Mouse (Mus musculus) neural tube, embryonic 14.5 days (tissue): ENCODE measurements around the gene Ush2a. TPM values are rescaled to one million over a fixed set of nuclear protein-coding genes. Genes with fewer than 3 reads are reported as not detected.

Experiments used
- ATAC-seq: fragments of 200-750 bp; cut with Nextera tagmentation; 2 replicates; pipeline ENCODE4 v1.8.0; 2017; ENCODE audit warnings: low read depth, mild to moderate bottlenecking, moderate TSS enrichment, moderate library complexity
- H3K27ac ChIP-seq: fragments of 300-500 bp; sonication (generic); 2 replicates; pipeline ENCODE4 v1.5.1; 2014; ENCODE audit warnings: low read depth, mild to moderate bottlenecking, control low read depth, low read length, moderate library complexity, mixed read lengths
- H3K27me3 ChIP-seq: fragments of 300-500 bp; sonication (generic); 2 replicates; pipeline ENCODE4 v1.6.1; 2014; ENCODE audit warnings: low read length; ENCODE audit not compliant: control insufficient read depth, insufficient read depth
- H3K36me3 ChIP-seq: fragments of 300-500 bp; sonication (generic); 2 replicates; pipeline ENCODE4 v1.6.1; 2014; ENCODE audit warnings: low read length, mixed read lengths; ENCODE audit not compliant: control insufficient read depth, insufficient read depth
- H3K4me1 ChIP-seq: fragments of 300-500 bp; sonication (generic); 2 replicates; pipeline ENCODE4 v1.6.1; 2014; ENCODE audit warnings: low read length; ENCODE audit not compliant: control insufficient read depth, insufficient read depth
- H3K4me2 ChIP-seq: fragments of 300-500 bp; sonication (generic); 2 replicates; pipeline ENCODE4 v1.6.1; 2014; ENCODE audit warnings: mild to moderate bottlenecking, low read depth, low read length, control low read depth
- H3K4me3 ChIP-seq: fragments of 300-500 bp; sonication (generic); 2 replicates; pipeline ENCODE4 v1.5.1; 2014; ENCODE audit warnings: low read depth, low read length, control low read depth, mixed read lengths
- H3K9ac ChIP-seq: fragments of 300-500 bp; sonication (generic); replicated peaks from 2 replicates; pipeline ENCODE4 v1.6.1; 2014; ENCODE audit warnings: low read depth, mild to moderate bottlenecking, control low read depth, low read length, mixed read lengths
- H3K9me3 ChIP-seq: fragments of 300-500 bp; sonication (generic); 2 replicates; pipeline ENCODE4 v1.6.1; 2016; ENCODE audit warnings: low read length; ENCODE audit not compliant: control insufficient read depth
- WGBS: fragments of 180-500 bp; shearing (Covaris S2); extraction: QIAGEN DNeasy Blood & Tissue Kit; methylation state at CpG from one replicate; pipeline ENCODE4 v1.1.7; 2014; 5-methylcytosine and 5-hydroxymethylcytosine counted together
- polyA plus RNA-seq: library from polyadenylated mRNA; unstranded; fragments of >200 nt; fragmentation: Nextera tagmentation; extraction: Ambion mirVana; gene quantifications from 2 replicates; pipeline ENCODE4 v1.2.1, GENCODE M21; 2014

Ush2a gene
- polyA plus RNA-seq, 1 experiment from 2014 or later = 0.27 TPM

DNA sequence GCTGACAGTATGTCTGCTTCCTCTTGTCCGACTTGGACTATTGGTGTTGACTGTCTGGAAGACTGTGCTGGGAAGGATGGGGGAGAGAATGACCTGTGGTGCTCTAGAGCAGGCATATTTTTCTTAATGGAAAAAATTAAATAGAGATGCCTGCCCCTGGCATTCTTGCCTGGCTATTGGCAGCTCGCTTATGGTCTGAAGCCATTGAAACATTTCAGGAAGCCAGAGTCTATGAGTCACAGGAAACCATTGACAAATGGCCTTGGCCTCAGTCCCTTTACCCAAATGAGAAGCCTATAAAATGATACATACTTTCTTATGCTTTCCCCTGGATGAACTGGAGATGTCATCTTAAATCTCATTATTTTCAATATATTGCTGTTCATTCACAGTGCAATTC is 92.9 kb downstream of the Ush2a start:
- H3K4me1 ChIP-seq = no peaks in the 10 kb centered on the region
- no peak overlapping the region for H3K9ac ChIP-seq
- H3K27ac ChIP-seq = no peak overlapping the region
- H3K4me2 ChIP-seq = no peak overlapping the region
- ATAC-seq = no peak
- 84% methylated on average over 2 of the region's 2 CpGs for WGBS
- H3K27me3 ChIP-seq = no peaks in the 10 kb centered on the region
- no peaks in the 10 kb centered on the region for H3K9me3 ChIP-seq
- no peak overlapping the region for H3K4me3 ChIP-seq
- H3K36me3 ChIP-seq = no peaks in the 10 kb centered on the region

- no peaks in the 10 kb centered on the region for H3K36me3 ChIP-seq
- H3K4me1 ChIP-seq = no peaks in the 10 kb centered on the region
- no peak overlapping the region for H3K9ac ChIP-seq
- no peak for ATAC-seq
- H3K4me2 ChIP-seq = no peak overlapping the region
- H3K4me3 ChIP-seq = no peak overlapping the region
- no peaks in the 10 kb centered on the region for H3K9me3 ChIP-seq
- H3K27me3 ChIP-seq = no peaks in the 10 kb centered on the region
- H3K27ac ChIP-seq = no peak overlapping the region
- 93% methylated on average over 3 of the region's 3 CpGs for WGBS
Measured at GRCm38 (mm10) chr1:188363548-188363947, 101.7 kb downstream of the Ush2a start.

- no peaks in the 10 kb centered on the region for H3K4me1 ChIP-seq
- no peak overlapping the region for H3K4me3 ChIP-seq
- no peaks in the 10 kb centered on the region for H3K36me3 ChIP-seq
- H3K4me2 ChIP-seq = no peak overlapping the region
- no peaks in the 10 kb centered on the region for H3K27me3 ChIP-seq
- no peak overlapping the region for H3K9ac ChIP-seq
- ATAC-seq = no peak
- no peaks in the 10 kb centered on the region for H3K9me3 ChIP-seq
- 73% methylated on average over 1 of the region's 1 CpGs for WGBS
- H3K27ac ChIP-seq = no peak overlapping the region
Measured at GRCm38 (mm10) chr1:188385180-188385579, 123.4 kb downstream of the Ush2a start.

DNA sequence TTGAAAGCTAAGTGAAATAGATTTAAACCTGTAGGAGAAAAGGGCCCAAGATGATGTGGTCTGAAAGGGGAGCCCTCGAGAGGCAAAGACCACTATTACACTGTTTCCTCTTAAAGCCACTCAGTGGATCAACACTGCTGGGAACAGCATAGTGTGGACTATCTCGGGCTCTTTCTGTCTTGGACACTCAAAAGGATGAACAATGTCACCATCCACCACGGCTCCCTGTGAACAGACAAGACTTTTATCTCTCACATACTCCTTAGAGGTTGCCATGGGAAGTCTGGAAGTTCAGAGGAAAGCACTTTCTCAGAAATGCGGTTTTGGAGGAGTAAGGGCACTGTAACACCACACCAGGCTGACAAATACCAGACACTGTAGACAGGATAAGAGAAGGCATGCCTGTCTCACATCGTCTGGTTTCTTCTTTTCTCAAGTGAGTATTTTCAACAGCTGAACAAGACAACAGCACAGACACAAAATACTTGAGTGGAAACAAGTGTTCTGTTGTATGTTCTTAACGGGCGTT is 124.0 kb downstream of the Ush2a start:
- H3K9ac ChIP-seq = no peak overlapping the region
- no peaks in the 10 kb centered on the region for H3K27me3 ChIP-seq
- H3K9me3 ChIP-seq = no peaks in the 10 kb centered on the region
- no peak for ATAC-seq
- H3K27ac ChIP-seq = no peak overlapping the region
- no peaks in the 10 kb centered on the region for H3K36me3 ChIP-seq
- WGBS = 71% methylated on average over 7 of the region's 7 CpGs
- no peak overlapping the region for H3K4me3 ChIP-seq
- no peaks in the 10 kb centered on the region for H3K4me1 ChIP-seq
- H3K4me2 ChIP-seq = no peak overlapping the region

DNA sequence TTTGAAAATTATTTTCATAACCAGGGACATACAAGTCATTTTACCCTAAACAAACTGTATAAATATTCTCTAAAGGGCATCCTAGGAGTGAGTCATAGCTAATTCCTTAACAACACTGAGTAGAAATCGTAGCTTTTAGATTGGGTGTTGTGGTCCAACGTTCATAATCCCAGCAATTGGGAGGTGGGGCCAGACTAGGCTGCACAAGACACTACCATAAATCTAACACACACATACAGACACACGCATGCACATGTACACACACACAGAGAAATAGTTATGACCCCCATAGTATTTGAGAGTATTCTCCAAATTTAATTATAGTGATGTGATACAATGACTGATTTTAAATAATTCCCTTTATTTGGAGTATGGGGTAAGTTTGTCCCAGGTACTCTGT is 125.5 kb downstream of the Ush2a start:
- Histone ChIP-seq H3K36me3 (no peaks in the 10 kb centered on the region), H3K9ac (no peak overlapping the region), H3K4me3 (no peak overlapping the region), H3K27ac (no peak overlapping the region), H3K27me3 (no peaks in the 10 kb centered on the region), H3K4me2 (no peak overlapping the region), H3K4me1 (no peaks in the 10 kb centered on the region), H3K9me3 (no peaks in the 10 kb centered on the region)
- ATAC-seq = no peak
- 90% methylated on average over 3 of the region's 3 CpGs for WGBS

DNA sequence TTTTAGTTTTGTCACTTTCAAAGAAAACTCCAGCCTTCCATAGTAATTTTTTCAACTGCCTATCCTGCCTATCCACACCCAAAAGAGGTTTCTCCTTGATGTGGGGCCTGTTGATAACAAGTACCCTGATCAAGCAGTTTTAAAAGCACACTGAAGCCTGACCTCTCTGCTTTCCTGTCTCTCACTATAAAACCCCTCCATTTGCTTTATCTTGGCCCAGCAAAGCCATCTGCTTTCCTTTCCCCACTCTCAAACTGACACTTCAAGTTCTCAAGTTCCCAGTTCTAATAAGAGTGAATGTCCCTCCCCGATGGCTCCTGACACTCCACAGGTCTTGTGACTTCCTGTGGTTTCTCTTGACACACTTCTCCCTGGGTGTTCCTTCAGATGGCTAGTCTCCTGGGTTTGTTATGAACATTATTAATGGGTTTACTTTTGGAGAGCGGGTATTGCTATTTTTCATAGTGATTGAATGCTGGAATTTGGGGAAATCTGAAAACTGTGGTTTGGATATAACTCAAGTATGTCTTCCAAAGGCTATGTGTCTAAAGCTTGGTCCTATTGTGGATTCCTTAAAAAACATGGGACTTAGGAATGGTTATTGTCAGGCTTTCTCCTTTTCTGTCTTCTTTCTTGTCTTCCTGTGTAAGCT is 126.1 kb downstream of the Ush2a start:
- Histone ChIP-seq H3K9ac (no peak overlapping the region), H3K27ac (no peak overlapping the region), H3K4me1 (no peaks in the 10 kb centered on the region), H3K36me3 (no peaks in the 10 kb centered on the region), H3K27me3 (no peaks in the 10 kb centered on the region), H3K4me3 (no peak overlapping the region), H3K4me2 (no peak overlapping the region), H3K9me3 (no peaks in the 10 kb centered on the region)
- no peak for ATAC-seq
- 73% methylated on average over 2 of the region's 2 CpGs for WGBS

DNA sequence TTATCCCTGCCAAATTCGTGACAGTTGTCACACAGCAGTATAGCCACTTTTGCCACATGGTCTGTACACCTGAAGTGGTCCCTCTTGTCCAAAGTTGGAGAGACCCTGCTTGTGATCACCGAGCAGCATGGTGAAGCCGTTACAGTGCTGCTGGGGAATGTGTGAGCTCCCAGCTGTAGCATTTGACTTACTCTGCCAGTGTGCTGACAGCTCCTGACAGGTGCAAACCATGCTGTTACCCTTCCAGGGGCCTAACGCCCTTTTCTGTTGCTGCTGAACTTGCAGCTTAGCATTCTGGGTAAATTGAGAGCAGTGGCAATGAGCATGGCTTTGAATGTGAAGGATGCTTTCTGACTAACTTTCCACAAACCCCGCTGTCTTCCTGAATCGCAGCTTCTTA is 128.3 kb downstream of the Ush2a start:
- Histone ChIP-seq H3K9me3 (no peaks in the 10 kb centered on the region), H3K27me3 (no peaks in the 10 kb centered on the region), H3K4me3 (no peak overlapping the region), H3K27ac (no peak overlapping the region), H3K4me2 (no peak overlapping the region), H3K36me3 (no peaks in the 10 kb centered on the region), H3K4me1 (no peaks in the 10 kb centered on the region), H3K9ac (no peak overlapping the region)
- 77% methylated on average over 6 of the region's 6 CpGs for WGBS
- ATAC-seq = no peak

DNA sequence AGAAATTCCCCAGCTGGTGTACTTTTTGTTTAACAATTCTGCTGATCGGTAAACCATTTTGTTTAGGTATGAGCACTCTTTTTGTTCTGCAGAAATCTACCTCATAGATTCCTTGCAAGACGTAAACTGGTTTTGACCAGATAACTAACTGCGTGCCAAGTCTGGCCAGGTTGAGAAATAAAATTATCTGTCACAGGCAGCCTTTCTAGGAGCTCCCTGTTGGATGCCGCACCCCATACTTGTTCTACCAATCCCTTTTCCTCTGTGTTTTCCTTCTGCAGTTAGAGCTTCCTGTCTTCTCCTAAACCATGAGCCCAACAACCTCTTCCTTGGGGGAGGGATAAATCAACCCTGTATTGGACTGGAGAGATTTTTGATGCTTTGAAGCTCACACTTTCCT is 145.4 kb downstream of the Ush2a start:
- H3K9ac ChIP-seq = no peak overlapping the region
- no peak overlapping the region for H3K27ac ChIP-seq
- H3K4me1 ChIP-seq = no peaks in the 10 kb centered on the region
- H3K27me3 ChIP-seq = no peaks in the 10 kb centered on the region
- no peak overlapping the region for H3K4me2 ChIP-seq
- no peak overlapping the region for H3K4me3 ChIP-seq
- WGBS = 89% methylated on average over 4 of the region's 4 CpGs
- H3K9me3 ChIP-seq = no peaks in the 10 kb centered on the region
- ATAC-seq = no peak
- no peaks in the 10 kb centered on the region for H3K36me3 ChIP-seq

- Histone ChIP-seq H3K27me3 (no peaks in the 10 kb centered on the region), H3K36me3 (no peaks in the 10 kb centered on the region), H3K4me1 (no peaks in the 10 kb centered on the region), H3K27ac (no peak overlapping the region), H3K9ac (no peak overlapping the region), H3K4me3 (no peak overlapping the region), H3K4me2 (no peak overlapping the region), H3K9me3 (no peaks in the 10 kb centered on the region)
- ATAC-seq = no peak
- 86% methylated on average over 8 of the region's 8 CpGs for WGBS
Measured at GRCm38 (mm10) chr1:188407613-188408386, 146.0 kb downstream of the Ush2a start.
